Mouse (Mus musculus): ENCODE data around the gene Ankrd33b. TPM values are rescaled to one million over a fixed set of nuclear protein-coding genes. Genes with fewer than 3 reads are reported as not detected.

The Ankrd33b gene
- total and polyA plus RNA-seq, 2 experiments from 2014 or later, result 0.99 to 1.1 TPM

DNA sequence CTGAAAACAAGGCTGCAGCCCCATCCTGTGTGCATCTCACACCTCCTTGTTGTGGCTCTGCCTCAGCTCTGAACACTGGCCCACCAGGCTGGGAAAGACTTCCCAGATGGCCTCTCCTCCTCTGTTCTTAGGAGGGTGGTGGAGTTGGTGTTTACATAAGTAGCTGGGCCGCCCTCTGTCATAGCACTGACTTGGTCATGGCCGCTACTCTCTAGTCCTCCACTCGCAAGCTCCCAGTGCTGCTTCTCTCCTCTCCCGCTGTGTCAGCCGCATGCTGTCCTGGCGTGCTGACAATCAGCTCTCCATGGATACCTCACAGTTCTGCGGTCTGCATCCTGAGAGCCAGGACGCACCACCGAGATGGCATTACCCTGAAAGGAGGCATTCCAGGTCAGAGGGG, 120.5 kb downstream of the Ankrd33b start:
- no peak overlapping the region for H3K4me2 ChIP-seq (ENCODE audit: low read depth, low read length, poor library complexity, severe bottlenecking)
- WGBS, result 62% methylated on average over 9 of the region's 9 CpGs
- DNase-seq (ENCODE audit: low spot score) (no peak), ATAC-seq (ENCODE audit: low FRiP score) (no peak)
- H3K9me3 ChIP-seq (ENCODE audit: low read length), result peaks cover 2% of the 10 kb centered on the region; the same call in 1 of the 2 replicates
- H3K4me3 ChIP-seq (ENCODE audit: low read depth, low read length), result no peak overlapping the region
- no peak for TF ChIP-seq CTCF (IDR thresholded peaks at IDR 0.05)
- H3K27ac ChIP-seq (ENCODE audit: low read depth, low read length), result no peak overlapping the region
- no peak overlapping the region for H3K9ac ChIP-seq (replicated peaks; ENCODE audit: low read length, poor library complexity, severe bottlenecking)
- 0 out of 2 replicates have a peak, but pooled peaks cover 3% of the 10 kb centered on the region for H3K4me1 ChIP-seq (ENCODE audit: insufficient read depth, low read length)
- no peaks in the 10 kb centered on the region for H3K36me3 ChIP-seq (ENCODE audit: insufficient read depth, low read length)
- no peaks in the 10 kb centered on the region for H3K27me3 ChIP-seq (ENCODE audit: insufficient read depth, low read length)

DNA sequence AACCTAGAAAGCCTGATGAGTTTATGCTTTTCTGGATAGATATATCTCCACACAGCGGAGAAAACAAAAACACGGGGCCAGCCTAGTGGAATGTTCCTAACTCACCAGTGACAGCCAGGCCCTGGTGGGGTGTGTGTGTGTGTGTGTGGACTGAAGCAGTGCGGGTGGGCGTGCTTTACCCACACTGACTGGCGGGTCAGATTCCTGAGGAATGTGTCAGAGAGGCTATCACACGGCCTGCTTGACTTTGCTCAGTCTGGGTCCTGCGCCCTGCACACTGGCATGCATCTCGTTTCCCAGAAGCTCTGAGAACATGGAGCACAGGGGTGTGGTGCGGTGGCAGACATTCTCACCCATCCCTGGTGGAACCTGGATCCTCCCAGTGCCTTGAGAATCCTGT, 121.6 kb downstream of the Ankrd33b start:
- peaks cover 6% of the 10 kb centered on the region; the same call in 1 of the 2 replicates for H3K9me3 ChIP-seq (ENCODE audit: low read length)
- ATAC-seq (ENCODE audit: low FRiP score) (no peak), DNase-seq (ENCODE audit: low spot score) (no peak)
- no peak overlapping the region for H3K4me2 ChIP-seq (ENCODE audit: low read depth, low read length, poor library complexity, severe bottlenecking)
- TF ChIP-seq CTCF (IDR thresholded peaks at IDR 0.05), result no peak
- no peak overlapping the region for H3K9ac ChIP-seq (replicated peaks; ENCODE audit: low read length, poor library complexity, severe bottlenecking)
- WGBS, result 88% methylated on average over 9 of the region's 9 CpGs
- H3K36me3 ChIP-seq (ENCODE audit: insufficient read depth, low read length), result no peaks in the 10 kb centered on the region
- H3K27ac ChIP-seq (ENCODE audit: low read depth, low read length), result no peak overlapping the region
- no peak overlapping the region for H3K4me3 ChIP-seq (ENCODE audit: low read depth, low read length)
- no peaks in the 10 kb centered on the region for H3K27me3 ChIP-seq (ENCODE audit: insufficient read depth, low read length)
- 0 out of 2 replicates have a peak, but pooled peaks cover 3% of the 10 kb centered on the region for H3K4me1 ChIP-seq (ENCODE audit: insufficient read depth, low read length)

DNA sequence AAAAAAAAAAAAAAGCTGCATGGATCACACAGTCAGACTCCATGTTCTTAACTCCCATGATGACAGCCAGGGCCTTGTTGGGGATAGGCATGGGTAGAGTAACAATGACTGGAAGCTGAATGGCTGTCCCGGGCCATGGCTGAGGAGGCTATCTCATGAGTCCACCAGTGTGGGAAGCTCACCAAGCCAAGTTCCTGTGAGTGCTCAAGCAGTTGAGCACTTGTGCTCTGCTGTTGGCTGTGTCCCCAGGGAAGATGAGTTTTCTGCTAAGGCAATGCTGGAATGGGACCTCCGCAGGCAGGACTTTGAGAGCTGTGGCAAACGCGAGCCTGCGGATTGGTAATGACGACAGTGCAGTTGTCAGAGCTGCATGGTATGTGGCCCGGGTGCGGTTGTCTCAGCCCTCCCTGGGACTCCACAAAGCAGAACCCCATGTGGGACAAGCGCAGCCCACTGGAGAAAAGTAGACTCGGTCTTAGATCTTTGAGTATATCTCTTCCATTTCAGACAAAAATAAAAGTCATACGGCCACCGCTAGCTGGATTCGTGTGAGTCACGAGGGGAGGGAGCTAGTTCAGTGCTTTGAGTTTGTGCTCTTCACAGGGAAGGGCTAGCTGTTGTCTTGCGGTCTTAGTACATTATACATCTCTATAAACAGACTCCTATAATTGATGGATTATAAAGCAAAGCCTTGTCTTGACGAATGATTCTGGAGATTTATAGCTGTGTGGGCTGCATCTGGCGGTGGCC, 122.7 kb downstream of the Ankrd33b start:
- no peak for ATAC-seq (ENCODE audit: low FRiP score)
- no peaks in the 10 kb centered on the region for H3K27me3 ChIP-seq (ENCODE audit: insufficient read depth, low read length)
- no peak overlapping the region for H3K4me3 ChIP-seq (ENCODE audit: low read depth, low read length)
- H3K4me2 ChIP-seq (ENCODE audit: low read depth, low read length, poor library complexity, severe bottlenecking), result no peak overlapping the region
- no peak for TF ChIP-seq CTCF (IDR thresholded peaks at IDR 0.05)
- H3K4me1 ChIP-seq (ENCODE audit: insufficient read depth, low read length), result no peaks in the 10 kb centered on the region
- no peak for DNase-seq (ENCODE audit: low spot score)
- WGBS, result 95% methylated on average over 17 of the region's 17 CpGs
- H3K9me3 ChIP-seq (ENCODE audit: low read length), result peaks cover 6% of the 10 kb centered on the region; the same call in 1 of the 2 replicates
- no peak overlapping the region for H3K9ac ChIP-seq (replicated peaks; ENCODE audit: low read length, poor library complexity, severe bottlenecking)
- H3K36me3 ChIP-seq (ENCODE audit: insufficient read depth, low read length), result no peaks in the 10 kb centered on the region
- no peak overlapping the region for H3K27ac ChIP-seq (ENCODE audit: low read depth, low read length)

DNA sequence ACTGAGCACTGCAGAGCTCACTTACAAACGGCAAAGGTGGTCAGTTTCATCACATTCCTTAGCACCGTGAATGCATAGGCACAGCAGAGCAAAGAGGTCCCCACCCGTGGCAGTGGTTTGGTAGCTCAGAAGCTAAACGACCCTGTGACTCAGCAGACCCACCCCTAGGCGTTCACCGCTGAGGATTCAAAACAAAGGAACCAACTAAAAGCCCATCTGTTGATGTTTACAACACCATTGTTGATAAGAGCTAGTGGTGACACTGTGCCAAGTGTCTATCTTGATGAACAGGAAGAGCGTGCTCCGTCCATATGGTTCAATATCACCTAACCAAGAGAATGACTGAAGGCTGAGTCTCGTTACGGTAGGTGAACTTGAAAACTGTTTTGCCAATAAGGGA, 124.3 kb downstream of the Ankrd33b start:
- WGBS, result 93% methylated on average over 10 of the region's 10 CpGs
- TF ChIP-seq CTCF (IDR thresholded peaks at IDR 0.05), result no peak
- DNase-seq (ENCODE audit: low spot score), result no peak

More for the DNA sequence above, 124.3 kb downstream of the Ankrd33b start:
- no peaks in the 10 kb centered on the region for H3K4me1 ChIP-seq (ENCODE audit: insufficient read depth, low read length)
- no peak overlapping the region for H3K9ac ChIP-seq (replicated peaks; ENCODE audit: low read length, poor library complexity, severe bottlenecking)
- no peak overlapping the region for H3K4me2 ChIP-seq (ENCODE audit: low read depth, low read length, poor library complexity, severe bottlenecking)
- no peaks in the 10 kb centered on the region for H3K27me3 ChIP-seq (ENCODE audit: insufficient read depth, low read length)
- H3K36me3 ChIP-seq (ENCODE audit: insufficient read depth, low read length), result no peaks in the 10 kb centered on the region
- H3K9me3 ChIP-seq (ENCODE audit: low read length), result peaks cover 6% of the 10 kb centered on the region; the same call in 1 of the 2 replicates
- H3K27ac ChIP-seq (ENCODE audit: low read depth, low read length), result no peak overlapping the region
- no peak overlapping the region for H3K4me3 ChIP-seq (ENCODE audit: low read depth, low read length)
- no peak for ATAC-seq (ENCODE audit: low FRiP score)

Other genes with a start within 250 kb of the Ankrd33b start
- 14.8 and 22.1 TPM in 2 replicates for gene Dap, start 143.4 kb downstream of the Ankrd33b start, total RNA-seq (2014; rRNA removed)
- 26.1 and 28.2 TPM in 2 replicates for gene Dap, start 143.4 kb downstream of the Ankrd33b start, polyA plus RNA-seq (2015; fragmentation: Nextera tagmentation; extraction: Ambion mirVana)
- 0.71 and 1.3 TPM in 2 replicates for gene Ropn1l, start 86.0 kb upstream of the Ankrd33b start, total RNA-seq (2014; rRNA removed)
- gene Ropn1l, start 86.0 kb upstream of the Ankrd33b start, polyA plus RNA-seq (2015; fragmentation: Nextera tagmentation; extraction: Ambion mirVana), result 2.2 and 2.4 TPM in 2 replicates
- 198 and 249 TPM in 2 replicates for gene March6, start 163.3 kb upstream of the Ankrd33b start, total RNA-seq (2014; rRNA removed)
- 66.4 and 72.1 TPM in 2 replicates for gene March6, start 163.3 kb upstream of the Ankrd33b start, polyA plus RNA-seq (2015; fragmentation: Nextera tagmentation; extraction: Ambion mirVana)
- gene Cmbl, start 197.7 kb upstream of the Ankrd33b start, total RNA-seq (2014; rRNA removed), result 27.5 and 34.3 TPM in 2 replicates
- gene Cmbl, start 197.7 kb upstream of the Ankrd33b start, polyA plus RNA-seq (2015; fragmentation: Nextera tagmentation; extraction: Ambion mirVana), result 25.1 and 25.9 TPM in 2 replicates
- 336 and 346 TPM in 2 replicates for gene Cct5, start 234.1 kb upstream of the Ankrd33b start, total RNA-seq (2014; rRNA removed)
- gene Cct5, start 234.1 kb upstream of the Ankrd33b start, polyA plus RNA-seq (2015; fragmentation: Nextera tagmentation; extraction: Ambion mirVana), result 435 and 440 TPM in 2 replicates
- gene Fam173b, start 234.1 kb upstream of the Ankrd33b start, total RNA-seq (2014; rRNA removed), result 10.5 and 10.6 TPM in 2 replicates
- gene Fam173b, start 234.1 kb upstream of the Ankrd33b start, polyA plus RNA-seq (2015; fragmentation: Nextera tagmentation; extraction: Ambion mirVana), result 6.7 and 8.0 TPM in 2 replicates

Measured in midbrain, postnatal 0 days (tissue).